Mouse (Mus musculus) kidney, embryonic 16.5 days (tissue): ENCODE results near the gene Gm11563. TPM values are rescaled to one million over a fixed set of nuclear protein-coding genes. Genes with fewer than 3 reads are reported as not detected.
"Not testable (repeated sequence)": the region's sequence is repeated elsewhere in the genome, so short reads cannot be mapped to it uniquely, and the experiment has no call there.

Source experiments
- ATAC-seq: fragments of 200-750 bp; cut with Nextera tagmentation; 2 replicates; pipeline ENCODE4 v1.8.0; 2017; ENCODE audit warnings: moderate TSS enrichment; ENCODE audit not compliant: low FRiP score, low TSS enrichment
- H3K27ac ChIP-seq: fragments of 300-500 bp; sonication (generic); 2 replicates; pipeline ENCODE4 v1.5.1; 2014; ENCODE audit warnings: low read length
- H3K27me3 ChIP-seq: fragments of 300-500 bp; sonication (generic); 2 replicates; pipeline ENCODE4 v1.6.1; 2014; ENCODE audit warnings: low read length, control low read depth, mixed read lengths; ENCODE audit not compliant: insufficient read depth
- H3K36me3 ChIP-seq: fragments of 300-500 bp; sonication (generic); 2 replicates; pipeline ENCODE4 v1.6.1; 2014; ENCODE audit warnings: low read length, control low read depth, mixed read lengths; ENCODE audit not compliant: insufficient read depth
- H3K4me1 ChIP-seq: fragments of 300-500 bp; sonication (generic); 2 replicates; pipeline ENCODE4 v1.6.1; 2014; ENCODE audit warnings: low read length, control low read depth, mixed read lengths; ENCODE audit not compliant: insufficient read depth
- H3K4me2 ChIP-seq: fragments of 300-500 bp; sonication (generic); replicated peaks from 2 replicates; pipeline ENCODE4 v1.6.1; 2014; ENCODE audit warnings: low read depth, low read length
- H3K4me3 ChIP-seq: fragments of 300-500 bp; sonication (generic); 2 replicates; pipeline ENCODE4 v1.5.1; 2014; ENCODE audit warnings: mild to moderate bottlenecking, low read length
- H3K9ac ChIP-seq: fragments of 300-500 bp; sonication (generic); replicated peaks from 2 replicates; pipeline ENCODE4 v1.6.1; 2014; ENCODE audit warnings: low read length
- H3K9me3 ChIP-seq: fragments of 300-500 bp; sonication (generic); 2 replicates; pipeline ENCODE4 v1.6.1; 2016; ENCODE audit warnings: low read length, control low read depth
- WGBS: fragments of 180-500 bp; shearing (Covaris S2); extraction: QIAGEN DNeasy Blood & Tissue Kit; methylation state at CpG from one replicate; pipeline ENCODE4 v1.1.7; 2014; 5-methylcytosine and 5-hydroxymethylcytosine counted together
- polyA plus RNA-seq: library from polyadenylated mRNA; unstranded; fragments of >200 nt; fragmentation: Nextera tagmentation; extraction: Ambion mirVana; gene quantifications from 2 replicates; pipeline ENCODE4 v1.2.1, GENCODE M21; 2015

Gm11563 gene
- polyA plus RNA-seq, 1 experiment from 2014 or later = not detected

DNA sequence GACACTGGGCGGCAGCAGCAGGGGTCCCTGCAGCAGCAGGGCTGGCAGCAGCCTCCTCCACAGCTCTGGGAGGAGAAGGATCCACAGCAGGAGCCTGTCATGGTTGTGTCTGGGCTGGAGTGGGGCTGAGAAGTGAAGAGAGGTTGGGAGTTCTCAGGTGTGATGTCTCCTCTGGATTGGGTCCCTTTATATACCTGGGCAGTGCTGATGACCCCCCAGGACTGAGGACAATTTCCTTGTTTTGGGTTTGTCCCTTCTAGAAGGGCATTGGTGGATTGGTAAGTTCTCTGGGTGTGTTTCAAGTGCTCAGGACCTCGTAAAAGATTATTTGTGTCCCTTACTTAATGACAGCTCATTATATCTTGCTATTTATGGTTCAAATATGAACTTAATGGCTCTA is 48.7 kb downstream of the Gm11563 start, which contains the start of gene Gm11937:
TSS of gene Gm11937 (minus strand) at position 101 of the 400 bp plus-strand sequence.
- H3K27ac ChIP-seq, H3K4me1 ChIP-seq, H3K9me3 ChIP-seq, H3K9ac ChIP-seq, H3K4me2 ChIP-seq, ATAC-seq, H3K4me3 ChIP-seq, H3K27me3 ChIP-seq, H3K36me3 ChIP-seq: not testable (repeated sequence)
- 43% methylated on average over 2 of the region's 2 CpGs for WGBS

DNA sequence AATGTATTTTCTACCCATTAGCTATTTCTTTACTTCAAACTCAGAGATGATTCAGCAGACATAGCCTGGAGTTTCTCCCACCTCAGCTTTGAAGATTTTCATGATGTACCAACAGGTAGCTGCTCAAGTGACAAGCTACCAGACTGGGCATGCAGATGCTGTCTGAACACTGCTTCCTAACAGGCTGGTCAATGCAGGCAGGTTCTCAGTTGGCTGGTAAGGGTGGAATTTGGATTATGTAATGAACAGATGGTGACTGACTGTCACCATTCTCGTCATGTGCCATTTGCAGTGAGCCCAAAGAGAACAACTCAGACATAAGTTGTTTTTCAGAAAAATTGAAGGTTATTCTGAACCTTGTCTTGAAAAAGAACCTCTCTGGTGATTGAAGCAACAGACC is 49.6 kb downstream of the Gm11563 start:
- no peaks in the 10 kb centered on the region for H3K4me1 ChIP-seq
- 61% methylated on average over 1 of the region's 1 CpGs for WGBS
- H3K36me3 ChIP-seq = no peaks in the 10 kb centered on the region
- H3K4me3 ChIP-seq = no peak overlapping the region
- ATAC-seq = no peak
- no peak overlapping the region for H3K9ac ChIP-seq
- no peaks in the 10 kb centered on the region for H3K9me3 ChIP-seq
- H3K4me2 ChIP-seq = no peak overlapping the region
- H3K27ac ChIP-seq = no peak overlapping the region
- no peaks in the 10 kb centered on the region for H3K27me3 ChIP-seq

Other genes starting within 250 kb of the Gm11563 start
- 0.09 TPM in 2 replicates for gene Krt12, start 236.7 kb downstream of the Gm11563 start, polyA plus RNA-seq
- 1.5 and 1.8 TPM in 2 replicates for gene Krt20, start 220.8 kb downstream of the Gm11563 start, polyA plus RNA-seq
- gene Krt23, start 165.8 kb downstream of the Gm11563 start, polyA plus RNA-seq = 22.2 and 22.3 TPM in 2 replicates
- gene Krt39, start 137.6 kb downstream of the Gm11563 start, polyA plus RNA-seq = 0.21 and 0.60 TPM in 2 replicates
- not detected in 2 replicates for gene Krt40, start 115.8 kb downstream of the Gm11563 start, polyA plus RNA-seq
- not detected in 2 replicates for gene Krtap3-3, start 108.1 kb downstream of the Gm11563 start, polyA plus RNA-seq
- gene Krtap3-2, start 102.1 kb downstream of the Gm11563 start, polyA plus RNA-seq = not detected in 2 replicates
- gene Gm11939, start 99.5 kb downstream of the Gm11563 start, polyA plus RNA-seq = not detected in 2 replicates
- gene Krtap3-1, start 92.3 kb downstream of the Gm11563 start, polyA plus RNA-seq = not detected in 2 replicates
- gene Krtap1-5, start 77.9 kb downstream of the Gm11563 start, polyA plus RNA-seq = not detected in 2 replicates
- gene Krtap1-4, start 75.3 kb downstream of the Gm11563 start, polyA plus RNA-seq = not detected in 2 replicates
- gene Krtap1-3, start 67.6 kb downstream of the Gm11563 start, polyA plus RNA-seq = not detected in 2 replicates
- gene Krtap9-3, start 60.9 kb downstream of the Gm11563 start, polyA plus RNA-seq = not detected in 2 replicates
- gene Gm11938, start 55.7 kb downstream of the Gm11563 start, polyA plus RNA-seq = not detected in 2 replicates
- not detected in 2 replicates for gene Gm11937, start 48.8 kb downstream of the Gm11563 start, polyA plus RNA-seq
- not detected in 2 replicates for gene Krtap2-4, start 44.1 kb downstream of the Gm11563 start, polyA plus RNA-seq
- not detected in 2 replicates for gene Gm11562, start 38.5 kb downstream of the Gm11563 start, polyA plus RNA-seq
- not detected in 2 replicates for gene Krtap4-1, start 30.7 kb downstream of the Gm11563 start, polyA plus RNA-seq
- not detected in 2 replicates for gene Krtap4-2, start 23.9 kb downstream of the Gm11563 start, polyA plus RNA-seq
- not detected in 2 replicates for gene Krtap4-7, start 14.9 kb downstream of the Gm11563 start, polyA plus RNA-seq
- not detected in 2 replicates for gene Gm11555, start 8.7 kb downstream of the Gm11563 start, polyA plus RNA-seq
- gene Krtap4-6, start 7.0 kb upstream of the Gm11563 start, polyA plus RNA-seq = not detected in 2 replicates
- gene Gm14190, start 31.8 kb upstream of the Gm11563 start, polyA plus RNA-seq = not detected in 2 replicates
- gene Gm14180, start 75.3 kb upstream of the Gm11563 start, polyA plus RNA-seq = not detected in 2 replicates
- gene Gm11595, start 114.0 kb upstream of the Gm11563 start, polyA plus RNA-seq = not detected in 2 replicates
- gene Krtap4-8, start 121.7 kb upstream of the Gm11563 start, polyA plus RNA-seq = not detected in 2 replicates
- gene Krtap4-9, start 126.2 kb upstream of the Gm11563 start, polyA plus RNA-seq = not detected in 2 replicates
- gene Gm11596, start 134.5 kb upstream of the Gm11563 start, polyA plus RNA-seq = not detected in 2 replicates
- gene Gm11569, start 140.0 kb upstream of the Gm11563 start, polyA plus RNA-seq = not detected in 2 replicates
- not detected in 2 replicates for gene Gm11554, start 145.5 kb upstream of the Gm11563 start, polyA plus RNA-seq
- gene Krtap4-13, start 150.9 kb upstream of the Gm11563 start, polyA plus RNA-seq = not detected in 2 replicates
- gene Gm11564, start 156.7 kb upstream of the Gm11563 start, polyA plus RNA-seq = not detected in 2 replicates
- not detected in 2 replicates for gene 2300003K06Rik, start 179.1 kb upstream of the Gm11563 start, polyA plus RNA-seq
- not detected in 2 replicates for gene Krtap4-16, start 192.6 kb upstream of the Gm11563 start, polyA plus RNA-seq
- not detected in 2 replicates for gene Gm11568, start 199.0 kb upstream of the Gm11563 start, polyA plus RNA-seq
- gene Gm11559, start 205.5 kb upstream of the Gm11563 start, polyA plus RNA-seq = not detected in 2 replicates
- not detected in 2 replicates for gene Krtap9-1, start 214.4 kb upstream of the Gm11563 start, polyA plus RNA-seq
- gene Gm11567, start 220.2 kb upstream of the Gm11563 start, polyA plus RNA-seq = not detected in 2 replicates
- gene Krtap31-1, start 249.0 kb upstream of the Gm11563 start, polyA plus RNA-seq = not detected in 2 replicates